Mouse (Mus musculus): ENCODE measurements at regions not wholly inside any gene's neighbourhood (a gene's known extent, or its start where the extent isn't known, plus 50 kb on each side); places are given as distances from the start of the nearest gene placed in this dataset.

DNA sequence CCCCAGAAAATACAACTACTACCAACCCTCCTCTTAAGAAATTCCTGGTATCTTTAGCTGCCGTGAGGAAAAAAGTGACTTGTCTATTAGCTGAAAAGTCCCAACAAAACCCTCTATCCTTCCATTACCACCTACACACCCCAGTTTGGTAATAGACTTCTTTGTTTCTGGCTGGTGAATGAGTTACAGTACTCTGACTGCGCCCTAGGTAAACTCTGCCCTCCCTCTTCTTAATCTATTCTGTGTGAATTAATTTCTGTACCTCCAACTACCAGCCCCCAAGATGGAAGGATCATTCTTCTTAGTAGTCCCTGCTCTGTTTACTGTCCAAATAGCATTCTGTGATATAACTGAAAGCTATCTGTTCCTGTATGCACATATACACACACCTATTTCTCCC is 245.4 kb downstream of the Pik3r1 start:
- TF ChIP-seq POLR2A (IDR thresholded peaks at IDR 0.05; ENCODE audit: borderline replicate concordance, low read depth, low read length) (no peak), CTCF (IDR thresholded peaks at IDR 0.05; ENCODE audit: low read depth, low read length) (no peak)

Data from bone marrow macrophage, adult 2 months (primary cell).